Mouse (Mus musculus): ENCODE data around the gene Cyp2b19.
"Not testable (repeated sequence)": the region's sequence is repeated elsewhere in the genome, so short reads cannot be mapped to it uniquely, and the experiment has no call there.

The Cyp2b19 gene

GRCm38 (mm10) chr7:26756842-26757241 lies at the start of gene Cyp2b19:
Gene Cyp2b19, plus strand, starts transcription at chr7:26757142.
- no peak for DNase-seq

- DNase-seq, result no peak
These were observed 45.9 kb upstream of the Cyp2b19 start for GRCm38 (mm10) chr7:26711061-26711460.

- DNase-seq, result no peak
These were observed 18.0 kb upstream of the Cyp2b19 start for GRCm38 (mm10) chr7:26738940-26739339.

GRCm38 (mm10) chr7:26743948-26744347 lies 13.0 kb upstream of the Cyp2b19 start:
- DNase-seq, result no peak

GRCm38 (mm10) chr7:26745486-26745885 lies 11.5 kb upstream of the Cyp2b19 start:
- DNase-seq, result no peak

- DNase-seq, result peak in 1 of 2 experiments; percentile 48
These were observed 10.1 kb downstream of the Cyp2b19 start for GRCm38 (mm10) chr7:26767084-26767483.

DNA sequence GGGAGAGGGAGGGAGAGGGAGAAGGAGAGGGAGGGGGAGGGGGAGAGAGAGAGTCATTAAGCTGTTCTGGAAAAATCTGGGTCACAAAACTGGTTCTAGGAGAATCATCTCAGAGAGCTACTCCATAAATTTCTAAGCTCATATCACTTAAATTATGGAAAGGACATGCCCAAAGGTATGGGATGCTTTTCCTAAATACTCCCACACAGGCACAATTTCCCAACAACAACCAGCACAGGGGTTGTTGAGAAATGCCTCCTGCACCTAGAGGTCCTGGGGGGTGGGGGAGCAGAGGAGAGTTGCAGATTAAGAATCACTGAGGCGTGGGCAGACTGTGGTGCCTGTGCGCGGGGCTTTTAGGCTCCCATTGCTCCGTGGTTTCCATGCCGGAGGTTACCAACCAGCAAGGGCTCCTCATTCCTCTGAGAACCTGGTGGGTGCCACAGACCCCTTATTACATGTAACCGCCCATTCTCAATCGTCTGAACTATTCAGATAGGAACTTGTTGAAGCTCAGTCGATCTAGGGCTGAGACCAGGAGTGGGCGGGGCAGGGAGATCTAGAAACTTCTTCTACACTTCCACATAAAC lies 13.0 kb downstream of the Cyp2b19 start:
- DNase-seq, result no peak

GRCm38 (mm10) chr7:26772866-26773586 lies 16.1 kb downstream of the Cyp2b19 start:
- DNase-seq, result peak; percentile 26 to 31

GRCm38 (mm10) chr7:26775866-26776265 lies 18.9 kb downstream of the Cyp2b19 start:
- no peak for DNase-seq

- no peak for DNase-seq
These were observed 20.9 kb downstream of the Cyp2b19 start for GRCm38 (mm10) chr7:26777806-26778205.

GRCm38 (mm10) chr7:26778474-26778873 lies 21.5 kb downstream of the Cyp2b19 start:
- DNase-seq, result peak; percentile 32 to 61

GRCm38 (mm10) chr7:26779799-26780416 lies 23.0 kb downstream of the Cyp2b19 start:
- no peak for DNase-seq

DNA sequence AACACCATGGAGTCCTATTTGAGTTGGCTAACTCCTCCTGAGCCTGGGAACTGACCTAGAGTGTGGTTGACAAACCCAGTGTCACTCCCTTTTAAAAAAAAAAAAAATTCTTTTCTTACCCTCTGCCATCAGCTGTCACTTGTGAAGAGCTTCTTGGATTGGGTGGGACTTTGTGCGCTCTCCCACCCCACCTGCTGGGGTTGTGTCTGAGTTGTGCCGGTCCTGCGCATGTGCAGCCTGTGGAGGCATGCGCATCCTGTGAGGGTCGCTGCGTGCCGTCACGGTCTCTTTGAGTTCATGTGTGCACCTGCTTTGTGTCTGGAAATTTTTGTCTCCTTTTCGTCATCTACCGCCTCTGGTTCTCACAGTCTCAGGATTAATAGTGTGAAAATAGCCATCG lies 23.6 kb downstream of the Cyp2b19 start:
- no peak for DNase-seq

DNA sequence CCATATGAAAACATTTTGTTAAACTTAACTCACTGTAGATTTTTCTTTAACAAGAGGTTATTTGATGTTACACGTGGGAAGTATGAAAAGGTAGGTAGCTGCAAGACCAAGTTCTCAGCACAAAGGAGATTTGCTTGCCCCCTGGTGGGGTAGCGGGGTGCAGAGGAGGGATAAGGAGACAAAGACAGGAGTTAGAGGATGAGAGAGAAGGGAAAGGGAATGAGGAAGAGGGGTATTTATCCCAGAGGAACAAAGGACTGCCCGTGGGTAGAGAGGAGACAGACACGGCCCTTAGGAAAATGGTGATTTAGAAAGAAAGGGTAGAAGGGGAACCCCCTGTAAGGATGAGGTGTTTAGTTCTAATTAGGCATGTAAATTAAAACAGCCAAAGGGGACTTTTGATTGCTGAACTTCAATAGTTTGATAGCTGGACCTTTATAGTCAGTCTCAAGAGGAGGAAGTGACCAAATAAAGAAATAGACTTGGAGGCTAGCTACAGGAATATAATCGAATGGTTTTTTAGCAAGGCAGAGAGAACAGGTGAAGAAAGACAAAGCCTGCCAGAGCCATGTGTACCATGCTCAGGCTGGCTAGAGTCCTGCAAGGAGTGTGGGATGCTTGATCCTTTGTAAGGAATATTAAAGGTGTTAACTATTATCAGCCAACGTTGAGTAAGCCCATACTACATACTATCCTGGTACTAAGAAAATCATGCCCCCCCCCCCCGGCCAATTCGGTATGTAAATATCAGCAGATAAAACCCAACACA lies 24.2 kb downstream of the Cyp2b19 start:
- DNase-seq, result no peak

GRCm38 (mm10) chr7:26781767-26782131 lies 24.8 kb downstream of the Cyp2b19 start:
- no peak for DNase-seq

- DNase-seq, result no peak
These were observed 26.2 kb downstream of the Cyp2b19 start for GRCm38 (mm10) chr7:26783163-26783562.

DNA sequence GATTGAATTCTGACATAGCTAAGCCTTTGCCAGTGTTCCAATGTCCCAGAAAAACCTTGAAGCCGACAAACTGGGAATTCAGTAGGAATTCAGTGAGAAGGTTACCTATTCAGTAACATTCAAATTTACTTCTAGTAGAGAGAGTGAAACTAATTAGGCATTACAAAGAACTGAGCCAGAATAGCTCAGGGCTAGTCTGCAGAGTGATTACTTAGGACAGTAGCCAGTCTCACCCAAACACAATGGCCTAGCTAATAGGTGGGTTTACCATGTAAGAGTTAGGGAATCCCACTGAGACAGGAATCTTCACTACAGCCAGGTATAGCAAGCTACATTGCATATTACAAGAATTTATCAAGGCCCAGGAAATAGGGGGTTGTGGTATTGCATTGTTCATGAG lies 29.1 kb downstream of the Cyp2b19 start:
- DNase-seq, result not testable (repeated sequence)

DNA sequence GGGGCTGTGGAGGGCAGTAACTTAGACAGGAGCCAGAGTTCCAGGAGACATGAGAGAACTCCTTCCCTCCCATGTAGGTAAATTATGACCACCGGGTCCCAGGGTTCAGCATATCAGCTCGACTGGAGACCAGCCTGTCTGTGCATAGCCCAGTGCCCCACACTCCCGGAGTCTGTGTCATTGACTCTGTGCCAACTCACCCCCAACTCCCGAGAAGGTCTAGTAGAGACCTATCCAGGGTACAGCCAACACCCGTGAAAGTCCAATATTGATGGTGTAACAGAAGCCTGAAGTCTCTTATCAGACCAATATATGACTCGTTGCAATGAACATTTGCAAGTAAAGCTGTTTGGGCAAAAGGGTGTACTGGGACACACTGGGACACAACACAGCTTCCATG lies 33.0 kb downstream of the Cyp2b19 start:
- no peak for DNase-seq

- no peak for DNase-seq
These were observed 43.2 kb downstream of the Cyp2b19 start for GRCm38 (mm10) chr7:26800104-26800503.

- DNase-seq, result no peak
These were observed 44.1 kb downstream of the Cyp2b19 start for GRCm38 (mm10) chr7:26800996-26801395.

- no peak for DNase-seq
These were observed 51.6 kb downstream of the Cyp2b19 start, which contains the start of gene Cyp2g1 for GRCm38 (mm10) chr7:26808592-26808991. Gene Cyp2g1, plus strand, starts transcription at chr7:26808892.

Data from lung, postnatal 4 days (tissue).